Mouse (Mus musculus) myocyte (in vitro differentiated cells): ENCODE measurements around the gene 2310050C09Rik. TPM values are rescaled to one million over a fixed set of nuclear protein-coding genes. Genes with fewer than 3 reads are reported as not detected.

Source experiments
- H3K27me3 ChIP-seq: one replicate; pipeline ENCODE4 v1.6.1; 2011; ENCODE audit not compliant: control insufficient read depth, insufficient read depth, insufficient read length
- H3K36me3 ChIP-seq: one replicate; pipeline ENCODE4 v1.6.1; 2011; ENCODE audit not compliant: control insufficient read depth, insufficient read depth
- H3K4me2 ChIP-seq: one replicate; pipeline ENCODE4 v1.6.1; 2011; ENCODE audit warnings: low read depth, control low read depth
- H3K4me3 ChIP-seq: one replicate; pipeline ENCODE4 v1.5.1; 2011; ENCODE audit warnings: mild to moderate bottlenecking, control low read depth, moderate library complexity
- H3K79me2 ChIP-seq: one replicate; pipeline ENCODE4 v1.6.1; 2011; ENCODE audit not compliant: control insufficient read depth, insufficient read depth
- H3ac ChIP-seq: one replicate; pipeline ENCODE4 v1.6.1; 2011; ENCODE audit not compliant: control insufficient read depth, insufficient read length
- CEBPB ChIP-seq: IDR thresholded peaks from 2 replicates; pipeline ENCODE4 v1.6.1; 2011; ENCODE audit warnings: mild to moderate bottlenecking, moderate library complexity; ENCODE audit not compliant: poor library complexity, insufficient read depth, severe bottlenecking
- E2F4 ChIP-seq: IDR thresholded peaks from one replicate; pipeline ENCODE4 v1.6.1; 2011; ENCODE audit warnings: mild to moderate bottlenecking, control low read depth, moderate library complexity; ENCODE audit not compliant: insufficient read depth
- MAX ChIP-seq: IDR thresholded peaks from one replicate; pipeline ENCODE4 v1.6.1; 2011; ENCODE audit warnings: low read depth, mild to moderate bottlenecking, control low read depth
- MYOD1 ChIP-seq, 3 experiments: IDR thresholded peaks; one replicate each; pipeline ENCODE4 v1.6.1; 2011; ENCODE audit warnings: control low read depth in 2 of 3, low read depth in 2 of 3, mild to moderate bottlenecking in 2 of 3, moderate library complexity in 1 of 3; ENCODE audit not compliant: insufficient read length in 2 of 3, control insufficient read depth in 1 of 3
- MYOG ChIP-seq, 3 experiments: IDR thresholded peaks; one replicate each; pipeline ENCODE4 v1.6.1; 2011; ENCODE audit warnings: control low read depth in 2 of 3, low read depth in 2 of 3, mild to moderate bottlenecking in 2 of 3; ENCODE audit not compliant: insufficient read length in 2 of 3, control insufficient read depth in 1 of 3, insufficient read depth in 1 of 3
- POLR2A ChIP-seq: IDR thresholded peaks from one replicate; pipeline ENCODE4 v1.6.1; 2011; ENCODE audit warnings: low read depth, mild to moderate bottlenecking, control low read depth, moderate library complexity; ENCODE audit not compliant: insufficient read length
- POLR2AphosphoS2 ChIP-seq: IDR thresholded peaks from one replicate; pipeline ENCODE4 v1.6.1; 2011; ENCODE audit warnings: low read depth, control low read depth; ENCODE audit not compliant: insufficient read length
- REST ChIP-seq: IDR thresholded peaks from one replicate; pipeline ENCODE4 v1.6.1; 2011; ENCODE audit warnings: mild to moderate bottlenecking, control low read depth, moderate library complexity; ENCODE audit not compliant: insufficient read depth, insufficient read length
- SRF ChIP-seq: IDR thresholded peaks from one replicate; pipeline ENCODE4 v1.6.1; 2011; ENCODE audit warnings: low read depth; ENCODE audit not compliant: control insufficient read depth, insufficient read length
- TCF12 ChIP-seq: IDR thresholded peaks from one replicate; pipeline ENCODE4 v1.6.1; 2011; ENCODE audit warnings: mild to moderate bottlenecking, control low read depth; ENCODE audit not compliant: poor library complexity, insufficient read depth, severe bottlenecking
- TCF3 ChIP-seq: IDR thresholded peaks from one replicate; pipeline ENCODE4 v1.6.1; 2011; ENCODE audit warnings: low read depth, control low read depth; ENCODE audit not compliant: insufficient read length
- USF1 ChIP-seq: IDR thresholded peaks from one replicate; pipeline ENCODE4 v1.6.1; 2011; ENCODE audit warnings: low read depth, mild to moderate bottlenecking, control low read depth, moderate library complexity
- polyA plus RNA-seq: library from polyadenylated mRNA; unstranded; fragments of >200 nt; fragmentation: generic; extraction: Trizol; gene quantifications from one replicate; pipeline ENCODE4 v1.2.1, GENCODE M21; 2012; ENCODE audit warnings: missing spikeins

2310050C09Rik gene
- polyA plus RNA-seq, 1 experiment: not detected

GRCm38 (mm10) chr3:92894489-92894888, 24.5 kb upstream of the 2310050C09Rik start:
- no peak overlapping the region for H3K4me2 ChIP-seq
- H3K36me3 ChIP-seq: no peaks in the 10 kb centered on the region
- TF ChIP-seq TCF3 (no peak), SRF (no peak), E2F4 (no peak), TCF12 (no peak), MYOD1 (IDR thresholded peaks at IDR 0.05; ENCODE audit: control insufficient read depth in 1 of 3, insufficient read length in 2 of 3, low read depth in 2 of 3) (no peak), POLR2AphosphoS2 (no peak), MYOG (IDR thresholded peaks at IDR 0.05; ENCODE audit: control insufficient read depth in 1 of 3, insufficient read depth in 1 of 3, insufficient read length in 2 of 3, low read depth in 2 of 3) (no peak), CEBPB (no peak), POLR2A (no peak), USF1 (no peak), MAX (no peak)
- H3ac ChIP-seq: no peak overlapping the region
- no peaks in the 10 kb centered on the region for H3K79me2 ChIP-seq
- H3K4me3 ChIP-seq: no peak overlapping the region
- no peaks in the 10 kb centered on the region for H3K27me3 ChIP-seq

DNA sequence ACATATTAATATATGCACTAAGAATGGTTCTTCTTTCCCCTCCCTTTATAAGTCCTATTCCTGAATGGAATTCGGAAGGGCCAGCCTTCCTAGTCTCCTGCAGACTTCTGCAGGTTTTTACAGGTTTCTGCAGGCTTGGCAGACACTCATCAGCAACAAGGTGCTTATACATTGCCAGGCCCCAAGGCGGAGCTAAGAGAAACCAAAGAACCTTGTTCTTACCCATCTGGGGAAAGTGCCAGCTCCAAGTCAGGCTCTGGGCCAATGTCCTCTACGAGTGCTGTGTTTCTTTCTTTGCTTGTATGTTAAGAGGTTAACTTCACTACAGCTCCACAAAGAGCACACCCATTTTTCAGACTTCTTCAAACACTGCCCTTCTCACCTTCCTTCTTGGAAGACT, 24.0 kb upstream of the 2310050C09Rik start:
- Histone ChIP-seq H3K36me3 (no peaks in the 10 kb centered on the region), H3K27me3 (no peaks in the 10 kb centered on the region), H3K4me2 (no peak overlapping the region), H3K4me3 (no peak overlapping the region), H3K79me2 (no peaks in the 10 kb centered on the region), H3ac (no peak overlapping the region)
- TF ChIP-seq POLR2AphosphoS2: no peak
- TF ChIP-seq TCF3: no peak
- no peak for TF ChIP-seq TCF12
- no peak for TF ChIP-seq POLR2A
- no peak for TF ChIP-seq REST
- TF ChIP-seq MAX: no peak
- no peak for TF ChIP-seq MYOD1 (IDR thresholded peaks at IDR 0.05; ENCODE audit: control insufficient read depth in 1 of 3, insufficient read length in 2 of 3, low read depth in 2 of 3)
- no peak for TF ChIP-seq USF1
- TF ChIP-seq E2F4: no peak
- TF ChIP-seq MYOG (IDR thresholded peaks at IDR 0.05; ENCODE audit: control insufficient read depth in 1 of 3, insufficient read depth in 1 of 3, insufficient read length in 2 of 3, low read depth in 2 of 3): no peak
- no peak for TF ChIP-seq CEBPB
- no peak for TF ChIP-seq SRF

DNA sequence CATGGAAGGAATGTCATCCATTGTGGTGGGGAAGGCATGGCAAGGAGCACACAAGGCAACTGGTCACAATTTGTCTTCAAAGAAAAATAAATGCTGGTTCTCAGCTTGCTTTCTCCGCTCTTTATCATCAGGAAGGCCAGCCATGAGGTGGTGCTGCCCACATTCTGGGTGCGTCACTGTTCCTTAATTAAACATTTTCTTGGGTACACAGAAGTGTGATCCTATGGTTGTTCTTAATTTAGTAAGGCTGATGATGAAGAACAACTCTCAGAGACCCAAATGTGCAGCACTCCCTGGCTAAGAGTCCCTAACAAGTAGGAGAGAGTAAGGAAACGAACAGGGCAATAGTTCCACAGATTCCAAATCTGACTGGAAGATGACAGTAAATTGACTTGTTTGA, 4.2 kb upstream of the 2310050C09Rik start:
- H3ac ChIP-seq: no peak overlapping the region
- TF ChIP-seq MYOD1 (IDR thresholded peaks at IDR 0.05; ENCODE audit: control insufficient read depth in 1 of 3, insufficient read length in 2 of 3, low read depth in 2 of 3) (no peak), REST (no peak), USF1 (no peak), CEBPB (no peak), TCF12 (no peak), POLR2AphosphoS2 (no peak), TCF3 (no peak), E2F4 (no peak), POLR2A (no peak), SRF (no peak), MAX (no peak), MYOG (IDR thresholded peaks at IDR 0.05; ENCODE audit: control insufficient read depth in 1 of 3, insufficient read depth in 1 of 3, insufficient read length in 2 of 3, low read depth in 2 of 3) (no peak)
- no peaks in the 10 kb centered on the region for H3K27me3 ChIP-seq
- H3K4me3 ChIP-seq: no peak overlapping the region
- H3K79me2 ChIP-seq: no peaks in the 10 kb centered on the region
- H3K36me3 ChIP-seq: no peaks in the 10 kb centered on the region
- no peak overlapping the region for H3K4me2 ChIP-seq

DNA sequence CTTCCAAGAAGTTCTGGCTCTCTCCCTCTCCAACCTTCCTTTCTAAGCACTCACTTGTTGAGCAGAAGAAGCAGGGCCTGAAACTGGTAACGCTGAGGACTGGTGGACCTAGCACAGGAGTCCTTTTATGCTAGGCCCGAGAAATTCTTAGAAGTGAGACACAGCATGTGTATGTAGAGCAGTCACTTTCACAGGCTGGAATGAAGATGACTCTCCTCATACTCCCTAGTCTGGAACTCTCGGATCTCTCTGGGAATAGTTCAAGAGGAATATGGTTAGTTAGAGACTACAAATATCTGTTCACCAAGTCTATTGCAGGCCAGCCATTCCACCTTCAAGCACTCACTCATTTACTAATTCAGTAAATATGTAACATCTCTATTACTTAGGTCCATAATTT, 18.8 kb downstream of the 2310050C09Rik start, which contains the start of gene Lce1l:
TSS of gene Lce1l (minus strand) at position 101 of the 400 bp plus-strand sequence.
- no peak within 1 kb of the TSS for H3K4me2 ChIP-seq
- H3ac ChIP-seq: no peak within 1 kb of the TSS
- no peaks in the 10 kb centered on the region for H3K36me3 ChIP-seq
- H3K27me3 ChIP-seq: no peaks in the 10 kb centered on the region
- TF ChIP-seq POLR2AphosphoS2: no peak
- no peak for TF ChIP-seq MYOG (IDR thresholded peaks at IDR 0.05; ENCODE audit: control insufficient read depth in 1 of 3, insufficient read depth in 1 of 3, insufficient read length in 2 of 3, low read depth in 2 of 3)
- no peak for TF ChIP-seq POLR2A
- TF ChIP-seq MAX: no peak
- TF ChIP-seq SRF: no peak
- no peak for TF ChIP-seq E2F4
- TF ChIP-seq TCF3: no peak
- no peak for TF ChIP-seq USF1
- TF ChIP-seq MYOD1 (IDR thresholded peaks at IDR 0.05; ENCODE audit: control insufficient read depth in 1 of 3, insufficient read length in 2 of 3, low read depth in 2 of 3): no peak
- H3K4me3 ChIP-seq: no peak within 1 kb of the TSS
- no peaks in the 10 kb centered on the region for H3K79me2 ChIP-seq

GRCm38 (mm10) chr3:92827108-92827507, 42.9 kb downstream of the 2310050C09Rik start, which contains the start of gene Kprp:
Kprp (minus strand) TSS chr3:92827247.
- Histone ChIP-seq H3K4me3 (no peak within 1 kb of the TSS), H3K4me2 (no peak within 1 kb of the TSS), H3K36me3 (no peaks in the 10 kb centered on the region), H3ac (no peak within 1 kb of the TSS), H3K27me3 (no peaks in the 10 kb centered on the region), H3K79me2 (no peaks in the 10 kb centered on the region)
- TF ChIP-seq MYOD1 (IDR thresholded peaks at IDR 0.05; ENCODE audit: control insufficient read depth in 1 of 3, insufficient read length in 2 of 3, low read depth in 2 of 3) (peak in 1 of 3 experiments; percentile 15), MAX (no peak)
